Mouse (Mus musculus) myocyte (in vitro differentiated cells): Measurements from ENCODE around the gene Pcp4.

Experiments used
- CEBPB ChIP-seq: IDR thresholded peaks from 2 replicates; pipeline ENCODE4 v1.6.1; 2011; ENCODE audit warnings: mild to moderate bottlenecking, moderate library complexity; ENCODE audit not compliant: poor library complexity, insufficient read depth, severe bottlenecking
- POLR2A ChIP-seq: IDR thresholded peaks from one replicate; pipeline ENCODE4 v1.6.1; 2011; ENCODE audit warnings: low read depth, mild to moderate bottlenecking, control low read depth, moderate library complexity; ENCODE audit not compliant: insufficient read length

GRCm38 (mm10) chr16:96552680-96553079 lies 85.3 kb downstream of the Pcp4 start:
- TF ChIP-seq POLR2A (no peak), CEBPB (no peak)
